Mouse (Mus musculus): ENCODE measurements around the gene Tmem121b. TPM values are rescaled to one million over a fixed set of nuclear protein-coding genes. Genes with fewer than 3 reads are reported as not detected.

Gene Tmem121b
- polyA plus RNA-seq (2015; fragmentation: Nextera tagmentation; extraction: Ambion mirVana): 2.6 and 3.0 TPM in 2 replicates

GRCm38 (mm10) chr6:120493374-120494181 lies at the start of gene Tmem121b:
Gene Tmem121b (minus strand): TSS chr6:120493807.
- peak within 1 kb of the TSS; percentile 80 for H3K4me3 ChIP-seq (replicated peaks)
- peak within 1 kb of the TSS; percentile 98 for H3K27ac ChIP-seq
- H3K27me3 ChIP-seq: peaks cover 14% of the 10 kb centered on the region; the same call in 1 of the 2 replicates
- H3K36me3 ChIP-seq: no peaks in the 10 kb centered on the region
- peaks cover 57% of the 10 kb centered on the region for H3K4me1 ChIP-seq (replicated peaks)
- H3K4me2 ChIP-seq (replicated peaks): peak within 1 kb of the TSS; percentile 69
- no peaks in the 10 kb centered on the region for H3K9me3 ChIP-seq
- WGBS: 1% methylated on average over 79 of the region's 84 CpGs
- peak within 1 kb of the TSS; percentile 89 for H3K9ac ChIP-seq (replicated peaks)
- peak; percentile 89 for ATAC-seq

- Histone ChIP-seq H3K27ac (no peak overlapping the region), H3K9ac (replicated peaks) (no peak overlapping the region), H3K9me3 (no peaks in the 10 kb centered on the region), H3K4me2 (replicated peaks) (no peak overlapping the region), H3K4me1 (replicated peaks) (peaks cover 10% of the 10 kb centered on the region), H3K27me3 (no peaks in the 10 kb centered on the region), H3K4me3 (replicated peaks) (no peak overlapping the region), H3K36me3 (no peaks in the 10 kb centered on the region)
- 14% methylated on average over 1 of the region's 1 CpGs for WGBS
- ATAC-seq: no peak
Measured at GRCm38 (mm10) chr6:120542061-120542460, 48.5 kb upstream of the Tmem121b start.

- ATAC-seq: no peak
- Histone ChIP-seq H3K4me3 (replicated peaks) (no peak overlapping the region), H3K9me3 (no peaks in the 10 kb centered on the region), H3K36me3 (no peaks in the 10 kb centered on the region), H3K4me2 (replicated peaks) (no peak overlapping the region), H3K27me3 (no peaks in the 10 kb centered on the region), H3K27ac (no peak overlapping the region), H3K4me1 (replicated peaks) (peaks cover 10% of the 10 kb centered on the region), H3K9ac (replicated peaks) (no peak overlapping the region)
- 62% methylated on average over 2 of the region's 2 CpGs for WGBS
Measured at GRCm38 (mm10) chr6:120541386-120541785, 47.8 kb upstream of the Tmem121b start.

- no peak overlapping the region for H3K4me3 ChIP-seq (replicated peaks)
- peaks cover 10% of the 10 kb centered on the region for H3K4me1 ChIP-seq (replicated peaks)
- peak overlapping the region; percentile 56; the same call in 1 of the 2 replicates for H3K4me2 ChIP-seq (replicated peaks)
- H3K9ac ChIP-seq (replicated peaks): 0 out of 2 replicates have a peak overlapping the region, but pooled peaks have one; percentile 48
- no peaks in the 10 kb centered on the region for H3K36me3 ChIP-seq
- peak overlapping the region; percentile 56 for H3K27ac ChIP-seq
- peak; percentile 24; the same call in 1 of the 2 replicates for ATAC-seq
- H3K9me3 ChIP-seq: no peaks in the 10 kb centered on the region
- no peaks in the 10 kb centered on the region for H3K27me3 ChIP-seq
- 53% methylated on average over 10 of the region's 10 CpGs for WGBS
Measured at GRCm38 (mm10) chr6:120539781-120540231, 46.2 kb upstream of the Tmem121b start.

DNA sequence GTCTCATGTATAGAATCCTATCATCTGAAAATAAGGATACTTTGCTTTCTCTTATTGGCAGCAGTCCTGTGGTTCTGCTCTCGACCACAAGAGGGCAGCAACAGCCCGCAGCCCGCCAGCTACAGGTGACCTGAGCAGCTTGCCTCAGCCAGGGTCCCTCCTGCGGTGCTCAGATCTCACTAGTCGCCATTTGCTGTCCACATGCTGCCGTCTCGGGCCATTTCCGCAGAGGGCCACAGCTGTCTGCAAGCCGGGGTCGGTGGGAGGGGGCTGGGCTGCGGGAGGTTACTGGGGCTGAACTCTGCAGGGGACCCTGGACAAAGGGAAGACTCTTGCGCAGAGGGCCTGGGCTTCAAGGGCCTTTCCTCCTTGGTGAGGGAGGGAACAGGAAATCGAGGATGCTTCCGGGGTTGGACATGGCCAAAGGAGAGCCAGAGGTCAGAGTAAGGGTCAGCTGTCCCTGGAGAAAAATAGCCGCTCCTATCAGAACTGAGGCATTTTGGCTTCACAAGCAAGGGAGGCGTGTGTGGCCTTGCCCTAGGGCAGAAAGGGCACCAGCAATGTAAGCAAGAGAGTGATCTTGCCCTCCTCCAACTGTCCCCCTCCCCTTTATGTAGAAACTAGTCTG lies 45.6 kb upstream of the Tmem121b start:
- peak overlapping the region; percentile 48; the same call in 1 of the 2 replicates for H3K9ac ChIP-seq (replicated peaks)
- no peaks in the 10 kb centered on the region for H3K9me3 ChIP-seq
- H3K27me3 ChIP-seq: no peaks in the 10 kb centered on the region
- peaks cover 10% of the 10 kb centered on the region for H3K4me1 ChIP-seq (replicated peaks)
- ATAC-seq: peak; percentile 95
- peak overlapping the region; percentile 56 for H3K27ac ChIP-seq
- H3K4me3 ChIP-seq (replicated peaks): peak overlapping the region; percentile 32
- WGBS: 1% methylated on average over 16 of the region's 16 CpGs
- no peaks in the 10 kb centered on the region for H3K36me3 ChIP-seq
- peak overlapping the region; percentile 56 for H3K4me2 ChIP-seq (replicated peaks)

DNA sequence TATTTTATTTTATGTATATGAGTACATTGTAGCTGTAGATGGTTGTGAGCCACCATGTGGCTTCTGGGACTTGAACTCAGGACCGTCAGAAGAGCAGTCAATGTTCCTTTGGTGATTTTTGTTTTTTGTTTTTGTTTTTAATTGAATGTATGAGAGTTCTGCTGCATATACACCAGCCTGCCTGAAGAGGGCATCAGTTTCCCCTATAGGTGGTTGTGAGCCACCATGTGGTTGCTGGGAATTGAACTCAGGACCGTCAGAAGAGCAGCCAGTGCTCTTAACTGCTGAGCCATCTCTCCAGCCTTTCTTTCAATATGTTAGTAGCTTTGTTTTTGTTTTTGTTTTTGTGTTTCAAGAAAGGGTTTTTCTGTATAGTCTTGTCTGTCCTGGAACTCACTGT lies 42.7 kb upstream of the Tmem121b start:
- no peaks in the 10 kb centered on the region for H3K36me3 ChIP-seq
- no peak overlapping the region for H3K4me2 ChIP-seq (replicated peaks)
- H3K9me3 ChIP-seq: no peaks in the 10 kb centered on the region
- no peak for ATAC-seq
- no peak overlapping the region for H3K9ac ChIP-seq (replicated peaks)
- WGBS: 78% methylated on average over 2 of the region's 2 CpGs
- H3K4me1 ChIP-seq (replicated peaks): peaks cover 13% of the 10 kb centered on the region
- no peak overlapping the region for H3K27ac ChIP-seq
- H3K4me3 ChIP-seq (replicated peaks): no peak overlapping the region
- H3K27me3 ChIP-seq: no peaks in the 10 kb centered on the region

GRCm38 (mm10) chr6:120532594-120532993 lies 39.0 kb upstream of the Tmem121b start:
- Histone ChIP-seq H3K9me3 (no peaks in the 10 kb centered on the region), H3K36me3 (no peaks in the 10 kb centered on the region), H3K4me1 (replicated peaks) (peaks cover 30% of the 10 kb centered on the region), H3K4me2 (replicated peaks) (no peak overlapping the region), H3K9ac (replicated peaks) (no peak overlapping the region), H3K27me3 (no peaks in the 10 kb centered on the region), H3K27ac (no peak overlapping the region), H3K4me3 (replicated peaks) (no peak overlapping the region)
- 95% methylated on average over 1 of the region's 1 CpGs for WGBS
- ATAC-seq: no peak

DNA sequence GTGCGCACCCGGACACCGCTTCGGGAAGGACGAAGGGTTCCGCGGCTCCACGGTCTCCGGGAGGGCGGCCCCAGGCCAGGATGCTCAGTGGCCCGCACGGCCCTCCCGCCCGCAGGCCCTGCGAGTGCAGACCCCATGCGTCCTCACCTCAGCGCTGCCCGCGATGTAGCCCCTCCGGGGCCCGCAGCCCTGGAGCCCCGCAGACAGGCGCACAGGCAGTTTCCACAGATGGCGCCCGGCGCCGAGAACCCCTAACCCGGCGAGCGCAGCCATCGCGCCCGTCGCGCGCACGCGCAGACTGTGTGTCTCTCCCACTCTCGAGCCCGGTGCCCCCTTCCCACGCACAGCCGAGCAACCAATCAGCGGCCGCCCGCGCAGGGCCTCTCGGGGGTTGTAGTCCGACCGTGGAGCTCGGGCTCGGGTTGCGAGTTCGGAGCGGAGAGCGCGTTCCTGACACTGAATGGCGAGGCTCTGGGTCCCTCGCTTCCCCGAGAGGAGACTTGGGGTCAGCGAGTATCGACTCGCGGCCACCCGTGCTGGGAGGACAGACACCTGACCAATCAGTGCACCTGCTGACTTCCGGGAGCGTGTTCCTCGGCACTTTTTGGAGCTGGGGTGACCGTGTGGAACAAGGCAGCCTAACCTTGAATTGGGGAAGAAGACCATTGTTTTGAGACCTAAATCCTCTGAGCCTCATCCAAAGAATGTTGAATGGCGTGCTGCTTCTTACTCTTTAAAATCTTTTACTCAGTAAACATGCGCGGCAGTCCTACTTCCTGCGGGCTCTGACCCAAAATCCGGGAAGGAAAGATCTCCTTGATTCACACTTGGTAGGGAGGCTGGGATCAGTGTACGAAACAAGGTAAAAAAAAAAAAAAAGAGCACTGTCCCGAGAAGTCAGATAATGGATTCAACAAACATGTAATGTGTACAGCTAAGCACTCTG lies 37.7 kb upstream of the Tmem121b start, which contains the start of gene Hdhd5:
Gene Hdhd5 (minus strand): TSS at position 300 of the 946 bp plus-strand sequence.
- Histone ChIP-seq H3K36me3 (no peaks in the 10 kb centered on the region), H3K4me2 (replicated peaks) (peak within 1 kb of the TSS; percentile 62), H3K27me3 (no peaks in the 10 kb centered on the region), H3K4me1 (replicated peaks) (peaks cover 30% of the 10 kb centered on the region), H3K4me3 (replicated peaks) (peak within 1 kb of the TSS; percentile 80), H3K9me3 (no peaks in the 10 kb centered on the region), H3K27ac (0 out of 2 replicates have a peak within 1 kb of the TSS, but pooled peaks have one; percentile 64), H3K9ac (replicated peaks) (peak within 1 kb of the TSS; percentile 88)
- WGBS: under 1% methylated on average over 73 of the region's 75 CpGs
- ATAC-seq: peak; percentile 99

DNA sequence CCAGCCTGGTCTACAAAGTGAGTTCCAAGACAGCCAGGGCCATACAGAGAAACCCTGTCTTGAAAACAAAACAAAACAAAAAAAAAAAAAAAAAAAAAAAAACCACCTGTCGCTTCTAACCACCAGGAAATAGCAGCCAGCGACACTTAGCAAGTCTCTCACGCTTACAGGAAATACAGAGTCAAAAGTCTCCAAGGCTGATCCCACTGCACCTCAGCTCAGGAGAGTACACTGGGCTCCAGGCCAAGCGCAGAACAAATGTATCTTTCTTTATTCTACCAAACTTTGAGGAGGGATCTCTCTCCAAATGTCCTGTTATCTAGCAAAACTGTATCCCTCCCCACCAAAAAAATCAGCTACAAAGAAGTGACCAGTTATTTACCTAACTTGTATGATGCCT lies 35.5 kb upstream of the Tmem121b start:
- Histone ChIP-seq H3K27ac (no peak overlapping the region), H3K4me2 (replicated peaks) (peak overlapping the region; percentile 20), H3K4me1 (replicated peaks) (peaks cover 30% of the 10 kb centered on the region), H3K36me3 (no peaks in the 10 kb centered on the region), H3K9me3 (no peaks in the 10 kb centered on the region), H3K4me3 (replicated peaks) (no peak overlapping the region), H3K9ac (replicated peaks) (no peak overlapping the region), H3K27me3 (no peaks in the 10 kb centered on the region)
- 87% methylated on average over 4 of the region's 4 CpGs for WGBS
- no peak for ATAC-seq

GRCm38 (mm10) chr6:120524796-120525195 lies 31.2 kb upstream of the Tmem121b start:
- Histone ChIP-seq H3K36me3 (peaks cover 31% of the 10 kb centered on the region), H3K27me3 (no peaks in the 10 kb centered on the region), H3K9ac (replicated peaks) (no peak overlapping the region), H3K9me3 (no peaks in the 10 kb centered on the region), H3K4me3 (replicated peaks) (no peak overlapping the region), H3K27ac (no peak overlapping the region), H3K4me2 (replicated peaks) (no peak overlapping the region), H3K4me1 (replicated peaks) (peaks cover 18% of the 10 kb centered on the region)
- 93% methylated on average over 5 of the region's 5 CpGs for WGBS
- no peak for ATAC-seq

DNA sequence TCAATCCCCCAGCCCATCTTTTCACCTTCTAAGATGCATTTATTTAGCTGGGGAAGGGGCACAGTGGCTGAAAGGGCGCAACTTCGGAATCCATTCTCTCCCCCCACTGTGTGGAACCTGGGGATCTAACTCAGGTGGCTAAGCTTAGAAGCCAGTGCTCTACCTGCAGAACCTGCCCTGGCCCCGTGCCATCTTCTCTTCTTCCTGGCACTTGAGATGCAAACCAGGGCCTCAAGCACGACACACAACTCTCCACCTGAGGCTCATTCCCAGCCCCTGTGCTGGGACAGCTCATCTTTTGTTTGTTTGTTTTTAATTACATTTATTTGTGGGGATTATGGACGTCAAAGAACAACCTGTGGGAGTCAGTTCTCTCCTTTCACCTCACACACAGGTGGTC lies 26.0 kb upstream of the Tmem121b start:
- no peaks in the 10 kb centered on the region for H3K4me1 ChIP-seq (replicated peaks)
- H3K4me2 ChIP-seq (replicated peaks): no peak overlapping the region
- peaks cover 62% of the 10 kb centered on the region for H3K36me3 ChIP-seq
- ATAC-seq: no peak
- no peaks in the 10 kb centered on the region for H3K27me3 ChIP-seq
- H3K27ac ChIP-seq: no peak overlapping the region
- H3K4me3 ChIP-seq (replicated peaks): no peak overlapping the region
- no peaks in the 10 kb centered on the region for H3K9me3 ChIP-seq
- no peak overlapping the region for H3K9ac ChIP-seq (replicated peaks)
- WGBS: 93% methylated on average over 5 of the region's 5 CpGs
